In genomic region chr5:139484185-139484814, GRCm38 (mm10) we compare ENCODE assay signal across 8 mouse cellular contexts. TPM values are rescaled to one million over a fixed set of nuclear protein-coding genes. Genes with fewer than 3 reads are reported as not detected.
A peak's percentile ranks its signal among the peaks of the same experiment; 100 is the strongest.
DNase-seq lines count a peak whose midpoint lies in the region; ATAC-seq and TF ChIP-seq lines count a peak whose summit lies in the region.

Gene Zfand2a, minus strand, starts transcription at chr5:139484549.

- H3K4me3 ChIP-seq in cortical plate, adult 2 months (ENCODE audit: insufficient read depth, low read length) = peak within 1 kb of the TSS; percentile 87
- H3K4me3 ChIP-seq in megakaryocyte, embryonic 14.5 days (replicated peaks) = peak within 1 kb of the TSS; percentile 99

- TF ChIP-seq POLR2A in cortical plate, adult 2 months (IDR thresholded peaks at IDR 0.05; ENCODE audit: extremely low read depth, insufficient read depth, low read length) = peak; percentile 84

- DNase-seq in gastrocnemius, adult 8-10 months (ENCODE audit: low spot score in 2 of 2) = peak; percentile 99
- peak; percentile 95 for DNase-seq in hindlimb bud, embryonic 11.5 days (ENCODE audit: extremely low spot score, low read depth, low spot score)
- peak; percentile 99 to 100 for DNase-seq in left cerebral cortex, adult 8-10 months (ENCODE audit: low spot score in 2 of 2)
- DNase-seq in right cerebral cortex, postnatal 10 days (ENCODE audit: low spot score in 2 of 2) = peak; percentile 100
- DNase-seq in urinary bladder, postnatal 25 days (ENCODE audit: low spot score) = peak; percentile 98

- H3K27me3 ChIP-seq in megakaryocyte, embryonic 14.5 days (replicated peaks) = peaks cover 4% of the 10 kb centered on the region

- H3K4me1 ChIP-seq in cortical plate, adult 2 months (ENCODE audit: control insufficient read depth, insufficient read depth, low read length) = peaks cover 2% of the 10 kb centered on the region; the same call in 1 of the 2 replicates
- peaks cover 25% of the 10 kb centered on the region for H3K4me1 ChIP-seq in megakaryocyte, embryonic 14.5 days

- H3K36me3 ChIP-seq in megakaryocyte, embryonic 14.5 days (replicated peaks; ENCODE audit: low read length) = peaks cover 34% of the 10 kb centered on the region

- peak; percentile 92 for ATAC-seq in activated CD4-positive, CD25-positive, alpha-beta regulatory T cell, adult 4 months

- no peak for TF ChIP-seq CTCF in cortical plate, adult 2 months (IDR thresholded peaks at IDR 0.05; ENCODE audit: extremely low read depth, insufficient read depth, low read length)

- peaks cover 7% of the 10 kb centered on the region; the same call in 1 of the 2 replicates for H3K9me3 ChIP-seq in megakaryocyte, embryonic 14.5 days

- peak within 1 kb of the TSS; percentile 36; the same call in 1 of the 2 replicates for H3K27ac ChIP-seq in cortical plate, adult 2 months (ENCODE audit: insufficient read depth, low read length)

RNA-seq across cellular contexts. Expression of gene Zfand2a, which starts in this region (rescaled TPM):
- polyA plus RNA-seq in activated CD4-positive, CD25-positive, alpha-beta regulatory T cell, adult 4 months (2017; shearing (Covaris generic)) = 1 to 10 TPM; 6.2 to 6.9 TPM
- polyA plus RNA-seq in cortical plate, adult 2 months (2012; rRNA removed) = 52.5 and 55.4 TPM in 2 replicates
- total RNA-seq in gastrocnemius, adult 8-10 months (2022) = 10 to 100 TPM in 1 of 4 experiments, 1 to 10 TPM in 3; 7.8 to 11.4 (median 8.9) TPM
- total RNA-seq in left cerebral cortex, adult 8-10 months (2022) = 10 to 100 TPM; 45.5 to 52.6 (median 50.4) TPM
- 0.53 and 3.6 TPM in 2 replicates for polyA plus RNA-seq in megakaryocyte, embryonic 14.5 days (2012; ENCODE audit: insufficient read depth, low replicate concordance)

Comparison
In these comparisons a context has a peak if more than half of its experiments do, and no peak if none do; other contexts are left out.
1. Peak in every context shown above with its lines: DNase-seq, ATAC-seq, H3K4me3 ChIP-seq and H3K27ac ChIP-seq.